Mouse (Mus musculus) small intestine, adult 2 months (tissue): Measurements from ENCODE around the gene Fam184a. TPM values are rescaled to one million over a fixed set of nuclear protein-coding genes. Genes with fewer than 3 reads are reported as not detected.

Source experiments
- H3K27ac ChIP-seq: fragments of 200-500 bp; 2 replicates; pipeline ENCODE4 v1.5.1; 2012; ENCODE audit warnings: low read depth, low read length, control low read depth, inconsistent platforms; ENCODE audit not compliant: insufficient read depth
- H3K27me3 ChIP-seq: fragments of 200-500 bp; 2 replicates; pipeline ENCODE4 v1.6.1; 2012; ENCODE audit warnings: mild to moderate bottlenecking, moderate library complexity, low read length, inconsistent platforms; ENCODE audit not compliant: control insufficient read depth, insufficient read depth
- H3K36me3 ChIP-seq: fragments of 200-500 bp; 2 replicates; pipeline ENCODE4 v1.6.1; 2012; ENCODE audit warnings: mild to moderate bottlenecking, low read length, control low read depth, inconsistent platforms; ENCODE audit not compliant: control insufficient read depth, insufficient read depth
- H3K4me1 ChIP-seq: fragments of 200-500 bp; 2 replicates; pipeline ENCODE4 v1.6.1; 2012; ENCODE audit warnings: low read length, inconsistent platforms, mixed read lengths; ENCODE audit not compliant: control insufficient read depth, insufficient read depth, insufficient read length
- H3K4me3 ChIP-seq: fragments of 200-500 bp; 2 replicates; pipeline ENCODE4 v1.5.1; 2012; ENCODE audit warnings: low read depth, mild to moderate bottlenecking, control low read depth, inconsistent platforms, low read length, moderate library complexity
- CTCF ChIP-seq: fragments of 200-500 bp; IDR thresholded peaks from 2 replicates; pipeline ENCODE4 v1.5.1; 2012; ENCODE audit warnings: low read depth, mild to moderate bottlenecking, control low read depth, inconsistent platforms, low read length, moderate library complexity, mixed read lengths; ENCODE audit not compliant: insufficient replicate concordance, insufficient read length; ENCODE audit errors: extremely low read depth
- POLR2A ChIP-seq: fragments of 200-500 bp; IDR thresholded peaks from 2 replicates; pipeline ENCODE4 v1.6.1; 2012; ENCODE audit warnings: low read depth, mild to moderate bottlenecking, control low read depth, inconsistent platforms, low read length, moderate library complexity
- WGBS: fragments of 180-500 bp; shearing (Covaris S2); methylation state at CpG from one replicate; pipeline ENCODE4 v1.1.7; 2018; 5-methylcytosine and 5-hydroxymethylcytosine counted together
- polyA plus RNA-seq: library from polyadenylated mRNA; depleted of rRNA; stranded (reverse); fragments of >200 nt; gene quantifications from 2 replicates; pipeline ENCODE4 v1.2.3, GENCODE M21; 2012

The Fam184a gene
- polyA plus RNA-seq, 1 experiment: 0.09 TPM

DNA sequence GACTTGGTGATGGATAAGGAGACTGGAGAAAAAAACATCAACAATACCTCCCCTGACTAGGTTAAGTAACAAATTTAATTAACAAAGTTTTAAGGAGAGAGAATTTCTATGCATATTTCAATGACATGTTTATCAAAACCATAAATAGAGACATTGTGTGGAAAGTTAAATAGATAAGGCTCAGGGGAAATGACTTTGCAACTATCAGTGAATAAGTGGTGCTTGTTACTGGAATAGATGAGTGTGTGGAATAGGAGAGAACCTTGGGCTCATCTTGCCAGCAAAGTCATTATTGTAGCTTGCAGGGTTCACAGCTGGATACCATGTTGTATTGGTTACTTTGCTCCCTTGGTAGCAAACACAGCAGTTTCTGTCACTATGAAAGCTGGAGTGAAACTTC is 59.7 kb downstream of the Fam184a start:
- Histone ChIP-seq H3K4me3 (no peak overlapping the region), H3K36me3 (no peaks in the 10 kb centered on the region), H3K4me1 (no peaks in the 10 kb centered on the region), H3K27me3 (no peaks in the 10 kb centered on the region), H3K27ac (no peak overlapping the region)
- TF ChIP-seq CTCF (no peak), POLR2A (no peak)

DNA sequence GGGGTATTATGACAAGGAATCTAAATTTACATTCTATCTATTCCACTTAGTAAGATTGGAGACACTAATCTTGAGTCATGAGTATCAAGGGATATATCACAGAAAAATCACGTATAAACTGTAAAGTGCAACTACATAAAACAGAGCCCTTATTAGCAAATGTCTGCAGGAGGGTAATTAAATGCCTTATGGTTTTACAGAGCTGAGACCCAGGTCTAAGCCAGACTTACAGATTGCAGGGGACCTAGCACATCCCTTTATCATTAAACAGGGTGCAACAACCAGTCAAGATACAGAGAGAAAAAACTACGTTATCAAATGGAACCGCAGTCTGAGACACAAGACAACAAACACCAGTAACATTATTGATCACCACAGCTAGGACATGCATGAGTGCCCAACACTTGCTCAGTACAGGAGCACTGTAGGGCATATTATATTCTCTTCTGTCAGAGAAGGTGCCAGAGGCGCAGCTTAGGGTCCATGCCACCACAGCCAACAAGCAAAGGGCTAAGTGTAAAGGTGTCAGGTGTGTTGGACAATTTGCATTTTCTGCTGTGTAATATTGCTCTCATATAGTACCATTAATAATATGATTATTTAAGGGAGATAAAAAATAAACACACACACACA is 61.9 kb downstream of the Fam184a start:
- TF ChIP-seq POLR2A (no peak), CTCF (no peak)
- Histone ChIP-seq H3K27ac (no peak overlapping the region), H3K4me3 (no peak overlapping the region), H3K36me3 (no peaks in the 10 kb centered on the region), H3K27me3 (no peaks in the 10 kb centered on the region), H3K4me1 (no peaks in the 10 kb centered on the region)
- 84% methylated on average over 4 of the region's 4 CpGs for WGBS

DNA sequence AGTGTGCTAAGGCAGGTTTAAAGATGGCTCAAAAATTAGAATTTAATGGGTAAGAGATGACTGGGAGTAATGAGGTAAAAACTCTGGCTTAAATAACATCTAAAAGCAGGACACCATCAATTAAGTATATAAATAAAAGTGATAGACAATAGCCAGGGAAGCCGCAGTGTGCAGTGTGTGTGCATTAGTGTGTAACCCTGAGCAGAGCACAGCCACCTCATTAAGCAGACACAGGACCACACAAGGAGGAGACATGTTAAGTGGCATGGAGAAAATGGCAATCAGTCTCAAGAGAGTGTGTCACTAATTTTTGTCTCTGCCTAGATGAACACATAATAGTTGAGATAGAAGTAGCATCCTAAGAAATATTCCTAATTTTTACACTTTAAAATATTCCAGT is 62.4 kb downstream of the Fam184a start:
- no peaks in the 10 kb centered on the region for H3K4me1 ChIP-seq
- H3K36me3 ChIP-seq: no peaks in the 10 kb centered on the region
- H3K27me3 ChIP-seq: no peaks in the 10 kb centered on the region
- H3K4me3 ChIP-seq: no peak overlapping the region
- H3K27ac ChIP-seq: no peak overlapping the region
- 74% methylated on average over 1 of the region's 1 CpGs for WGBS
- TF ChIP-seq POLR2A: no peak
- no peak for TF ChIP-seq CTCF

DNA sequence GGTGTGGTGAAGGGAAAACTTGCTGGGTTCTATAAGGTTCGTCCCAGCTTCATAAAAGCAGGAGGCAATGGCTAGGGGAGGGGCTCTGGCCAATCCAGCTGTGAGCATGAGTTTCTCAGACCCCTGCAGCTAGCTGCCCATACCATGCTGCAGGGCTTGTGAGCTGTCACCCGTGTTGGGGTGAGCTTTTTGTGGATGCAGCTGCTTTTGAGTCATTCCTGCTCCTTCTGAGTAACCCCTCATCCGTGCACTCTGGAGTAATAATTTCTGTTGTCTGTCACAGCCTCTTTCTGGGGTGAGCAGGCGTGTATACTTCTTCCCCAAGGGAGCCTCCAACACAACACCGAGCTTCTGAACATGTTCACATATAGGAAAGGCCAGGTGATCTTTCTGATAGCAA is 63.0 kb downstream of the Fam184a start:
- WGBS: 62% methylated on average over 5 of the region's 5 CpGs
- H3K27me3 ChIP-seq: no peaks in the 10 kb centered on the region
- H3K4me1 ChIP-seq: no peaks in the 10 kb centered on the region
- no peaks in the 10 kb centered on the region for H3K36me3 ChIP-seq
- no peak overlapping the region for H3K27ac ChIP-seq
- TF ChIP-seq POLR2A (no peak), CTCF (no peak)
- no peak overlapping the region for H3K4me3 ChIP-seq

DNA sequence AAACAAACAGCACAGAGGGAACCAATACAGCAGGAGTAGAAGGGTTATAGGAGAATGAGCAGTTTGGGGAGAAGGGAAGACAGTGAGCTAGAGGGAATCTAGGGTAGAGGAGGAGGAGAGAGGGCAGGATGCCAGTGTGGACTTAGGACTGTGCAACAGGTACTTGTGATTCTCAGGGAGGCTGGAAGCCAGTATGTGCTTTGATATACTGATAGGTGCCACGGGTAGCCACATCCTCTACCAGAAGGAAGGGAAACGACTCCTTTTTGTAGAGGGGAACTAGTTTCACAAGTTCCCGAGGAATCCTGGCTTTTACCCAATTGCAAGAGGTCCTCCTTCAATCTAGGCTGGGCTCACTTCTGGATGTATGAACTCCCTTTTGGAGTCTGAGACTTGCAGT is 65.1 kb downstream of the Fam184a start:
- Histone ChIP-seq H3K4me3 (no peak overlapping the region), H3K36me3 (no peaks in the 10 kb centered on the region), H3K27me3 (no peaks in the 10 kb centered on the region), H3K27ac (no peak overlapping the region), H3K4me1 (no peaks in the 10 kb centered on the region)
- no peak for TF ChIP-seq CTCF
- TF ChIP-seq POLR2A: no peak
- 30% methylated on average over 3 of the region's 3 CpGs for WGBS

DNA sequence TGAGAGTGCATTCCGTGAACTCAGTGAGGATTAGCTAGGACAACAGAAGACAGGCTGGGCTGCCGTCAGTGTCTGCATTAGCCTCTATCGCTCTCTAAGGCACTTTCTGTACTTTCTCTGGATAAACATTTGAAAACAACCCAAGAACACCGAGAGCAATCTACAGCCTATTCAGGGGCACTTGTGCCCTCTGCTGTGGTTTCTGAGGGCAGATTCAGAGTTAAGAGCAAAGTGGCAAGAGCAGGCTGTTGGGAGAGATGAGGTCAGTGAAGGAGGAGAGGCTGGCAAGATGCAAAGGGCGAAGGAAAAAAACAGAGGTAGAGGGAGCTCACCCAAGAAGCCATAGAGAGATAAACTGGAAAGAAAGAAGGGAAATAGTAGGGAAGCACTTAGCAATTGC is 67.7 kb downstream of the Fam184a start:
- TF ChIP-seq POLR2A (no peak), CTCF (no peak)
- Histone ChIP-seq H3K4me3 (no peak overlapping the region), H3K4me1 (no peaks in the 10 kb centered on the region), H3K27me3 (no peaks in the 10 kb centered on the region), H3K36me3 (no peaks in the 10 kb centered on the region), H3K27ac (no peak overlapping the region)
- WGBS: 74% methylated on average over 5 of the region's 5 CpGs

DNA sequence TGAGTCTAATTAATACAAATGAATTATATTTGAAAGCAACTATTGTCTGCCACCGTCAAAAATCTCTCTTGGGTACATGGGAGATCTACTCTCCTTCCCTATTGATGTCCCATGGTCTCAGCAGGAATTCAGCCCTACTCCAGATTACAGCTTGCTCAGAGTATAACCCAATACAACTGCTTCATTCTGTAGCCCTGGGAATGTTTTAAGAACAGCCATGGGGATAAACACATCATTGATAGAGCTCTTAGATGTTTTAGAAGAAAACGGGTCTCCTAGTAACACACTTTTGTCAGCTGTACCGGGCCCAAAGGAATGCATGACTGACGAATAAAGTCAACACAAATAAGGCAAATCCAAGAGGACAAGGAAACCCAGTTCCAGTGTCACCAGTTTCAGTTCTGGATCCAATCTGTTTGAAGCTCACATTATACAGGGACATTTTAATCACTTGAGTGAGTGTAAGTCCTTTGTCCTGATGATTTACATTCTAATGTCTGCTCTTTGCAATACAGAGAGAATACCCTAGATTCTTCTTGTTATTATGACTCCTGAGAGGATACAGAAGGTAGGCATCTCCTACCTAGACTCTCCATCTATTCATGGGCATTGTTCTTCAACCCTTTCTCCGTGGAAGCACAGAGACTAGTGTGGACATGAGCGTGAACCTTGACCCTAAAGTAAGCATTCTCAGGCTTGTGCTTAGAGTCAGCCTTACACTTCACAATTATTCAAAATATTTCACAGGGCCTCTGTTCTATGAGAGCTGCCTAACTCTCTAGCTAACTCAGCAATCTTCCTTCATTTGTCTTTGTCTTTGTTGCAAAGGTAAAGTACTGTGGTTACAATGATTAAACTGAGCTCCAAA is 71.0 kb downstream of the Fam184a start:
- Histone ChIP-seq H3K27me3 (no peaks in the 10 kb centered on the region), H3K27ac (no peak overlapping the region), H3K4me1 (no peaks in the 10 kb centered on the region), H3K36me3 (no peaks in the 10 kb centered on the region), H3K4me3 (no peak overlapping the region)
- TF ChIP-seq POLR2A (no peak), CTCF (no peak)
- WGBS: 65% methylated on average over 6 of the region's 6 CpGs
